Comparison of ENCODE assay signal across 8 mouse cellular contexts in the genomic region with DNA sequence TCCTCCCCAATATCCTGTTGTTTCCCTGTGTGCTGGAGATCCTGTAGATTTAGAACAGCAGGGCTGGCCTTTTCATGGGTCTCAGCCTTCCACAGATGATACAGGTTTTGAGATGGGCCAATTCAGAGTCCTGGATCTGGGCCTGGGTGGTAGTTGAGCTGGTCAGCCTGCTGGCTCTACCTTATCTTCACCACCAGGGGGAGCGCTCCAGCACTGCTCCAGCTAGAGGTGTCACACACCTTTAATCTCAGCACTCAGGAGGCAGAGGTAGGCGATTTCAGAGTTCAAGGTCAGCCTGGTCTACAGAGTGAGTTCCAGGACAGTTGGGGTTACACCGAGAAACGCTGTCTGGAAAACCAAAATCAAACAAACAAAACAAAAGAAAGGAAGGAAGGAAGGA.
A peak's percentile ranks its signal among the peaks of the same experiment; 100 is the strongest.
DNase-seq lines count a peak whose midpoint lies in the region; ATAC-seq and TF ChIP-seq lines count a peak whose summit lies in the region.

No protein-coding gene starts in this region.

- H3K27me3 ChIP-seq in hindbrain, embryonic 10.5 days (ENCODE audit: insufficient read depth, poor library complexity, severe bottlenecking): no peaks in the 10 kb centered on the region
- H3K27me3 ChIP-seq in hindbrain, embryonic 13.5 days: no peaks in the 10 kb centered on the region
- no peaks in the 10 kb centered on the region for H3K27me3 ChIP-seq in kidney, postnatal 0 days (ENCODE audit: insufficient read depth, low read length)

- H3K4me3 ChIP-seq in hindbrain, embryonic 10.5 days: no peak overlapping the region
- no peak overlapping the region for H3K4me3 ChIP-seq in hindbrain, embryonic 13.5 days
- H3K4me3 ChIP-seq in kidney, postnatal 0 days (replicated peaks; ENCODE audit: low read depth, low read length): no peak overlapping the region

- no peak overlapping the region for H3K9ac ChIP-seq in hindbrain, embryonic 13.5 days
- H3K9ac ChIP-seq in kidney, postnatal 0 days (ENCODE audit: low read depth, low read length): no peak overlapping the region

- 51% methylated on average over 4 of the region's 4 CpGs for WGBS in hindbrain, embryonic 10.5 days
- WGBS in hindbrain, embryonic 13.5 days: 61% methylated on average over 4 of the region's 4 CpGs
- 60% methylated on average over 4 of the region's 4 CpGs for WGBS in kidney, postnatal 0 days

- no peak overlapping the region for H3K4me2 ChIP-seq in hindbrain, embryonic 13.5 days
- H3K4me2 ChIP-seq in kidney, postnatal 0 days (ENCODE audit: low read length): no peak overlapping the region

- DNase-seq in hindbrain, embryonic 10.5 days (ENCODE audit: low spot score): peak; percentile 39
- DNase-seq in B cell, adult 2 months: peak; percentile 70 to 72
- DNase-seq in adrenal gland, adult (ENCODE audit: inconsistent age in 2 of 2, low spot score in 1 of 2): peak; percentile 51 to 85
- peak; percentile 51 for DNase-seq in embryo, embryonic 11 days
- DNase-seq in kidney, postnatal 0 days (ENCODE audit: low spot score): peak; percentile 55
- DNase-seq in testis, postnatal 10 days (ENCODE audit: low spot score): peak; percentile 79

- H3K27ac ChIP-seq in hindbrain, embryonic 10.5 days: no peak overlapping the region
- no peak overlapping the region for H3K27ac ChIP-seq in hindbrain, embryonic 13.5 days
- H3K27ac ChIP-seq in kidney, postnatal 0 days: no peak overlapping the region

- peak; percentile 85 for TF ChIP-seq CTCF in kidney, postnatal 0 days (IDR thresholded peaks at IDR 0.05; ENCODE audit: low read depth)

- no peak for ATAC-seq in hindbrain, embryonic 13.5 days (ENCODE audit: low FRiP score)
- no peak for ATAC-seq in kidney, postnatal 0 days (replicated peaks; ENCODE audit: low FRiP score, low read depth)
- ATAC-seq in megakaryocyte, adult 5-6 weeks (ENCODE audit: poor library complexity, severe bottlenecking): peak; percentile 60

- 0 out of 2 replicates have a peak, but pooled peaks cover 8% of the 10 kb centered on the region for H3K36me3 ChIP-seq in hindbrain, embryonic 10.5 days
- H3K36me3 ChIP-seq in hindbrain, embryonic 13.5 days: no peaks in the 10 kb centered on the region
- H3K36me3 ChIP-seq in kidney, postnatal 0 days (ENCODE audit: insufficient read depth, low read length): no peaks in the 10 kb centered on the region

- H3K9me3 ChIP-seq in hindbrain, embryonic 10.5 days: no peaks in the 10 kb centered on the region
- H3K9me3 ChIP-seq in hindbrain, embryonic 13.5 days: no peaks in the 10 kb centered on the region
- no peaks in the 10 kb centered on the region for H3K9me3 ChIP-seq in kidney, postnatal 0 days (replicated peaks; ENCODE audit: low read length)

- H3K4me1 ChIP-seq in hindbrain, embryonic 10.5 days (replicated peaks): peaks cover 20% of the 10 kb centered on the region
- no peaks in the 10 kb centered on the region for H3K4me1 ChIP-seq in hindbrain, embryonic 13.5 days (replicated peaks)
- 0 out of 2 replicates have a peak, but pooled peaks cover 5% of the 10 kb centered on the region for H3K4me1 ChIP-seq in kidney, postnatal 0 days (replicated peaks; ENCODE audit: insufficient read depth, low read length)
